Mouse (Mus musculus) myocyte (in vitro differentiated cells): ENCODE data around the gene Tnnt3. TPM values are rescaled to one million over a fixed set of nuclear protein-coding genes. Genes with fewer than 3 reads are reported as not detected.

Source experiments
- H3K27me3 ChIP-seq: one replicate; pipeline ENCODE4 v1.6.1; 2011; ENCODE audit not compliant: control insufficient read depth, insufficient read depth, insufficient read length
- H3K36me3 ChIP-seq: one replicate; pipeline ENCODE4 v1.6.1; 2011; ENCODE audit not compliant: control insufficient read depth, insufficient read depth
- H3K4me2 ChIP-seq: one replicate; pipeline ENCODE4 v1.6.1; 2011; ENCODE audit warnings: low read depth, control low read depth
- H3K4me3 ChIP-seq: one replicate; pipeline ENCODE4 v1.5.1; 2011; ENCODE audit warnings: mild to moderate bottlenecking, control low read depth, moderate library complexity
- H3K79me2 ChIP-seq: one replicate; pipeline ENCODE4 v1.6.1; 2011; ENCODE audit not compliant: control insufficient read depth, insufficient read depth
- H3ac ChIP-seq: one replicate; pipeline ENCODE4 v1.6.1; 2011; ENCODE audit not compliant: control insufficient read depth, insufficient read length
- CEBPB ChIP-seq: IDR thresholded peaks from 2 replicates; pipeline ENCODE4 v1.6.1; 2011; ENCODE audit warnings: mild to moderate bottlenecking, moderate library complexity; ENCODE audit not compliant: poor library complexity, insufficient read depth, severe bottlenecking
- E2F4 ChIP-seq: IDR thresholded peaks from one replicate; pipeline ENCODE4 v1.6.1; 2011; ENCODE audit warnings: mild to moderate bottlenecking, control low read depth, moderate library complexity; ENCODE audit not compliant: insufficient read depth
- MAX ChIP-seq: IDR thresholded peaks from one replicate; pipeline ENCODE4 v1.6.1; 2011; ENCODE audit warnings: low read depth, mild to moderate bottlenecking, control low read depth
- MYOD1 ChIP-seq, 3 experiments: IDR thresholded peaks; one replicate each; pipeline ENCODE4 v1.6.1; 2011; ENCODE audit warnings: control low read depth in 2 of 3, low read depth in 2 of 3, mild to moderate bottlenecking in 2 of 3, moderate library complexity in 1 of 3; ENCODE audit not compliant: insufficient read length in 2 of 3, control insufficient read depth in 1 of 3
- MYOG ChIP-seq, 3 experiments: IDR thresholded peaks; one replicate each; pipeline ENCODE4 v1.6.1; 2011; ENCODE audit warnings: control low read depth in 2 of 3, low read depth in 2 of 3, mild to moderate bottlenecking in 2 of 3; ENCODE audit not compliant: insufficient read length in 2 of 3, control insufficient read depth in 1 of 3, insufficient read depth in 1 of 3
- POLR2A ChIP-seq: IDR thresholded peaks from one replicate; pipeline ENCODE4 v1.6.1; 2011; ENCODE audit warnings: low read depth, mild to moderate bottlenecking, control low read depth, moderate library complexity; ENCODE audit not compliant: insufficient read length
- POLR2AphosphoS2 ChIP-seq: IDR thresholded peaks from one replicate; pipeline ENCODE4 v1.6.1; 2011; ENCODE audit warnings: low read depth, control low read depth; ENCODE audit not compliant: insufficient read length
- REST ChIP-seq: IDR thresholded peaks from one replicate; pipeline ENCODE4 v1.6.1; 2011; ENCODE audit warnings: mild to moderate bottlenecking, control low read depth, moderate library complexity; ENCODE audit not compliant: insufficient read depth, insufficient read length
- SRF ChIP-seq: IDR thresholded peaks from one replicate; pipeline ENCODE4 v1.6.1; 2011; ENCODE audit warnings: low read depth; ENCODE audit not compliant: control insufficient read depth, insufficient read length
- TCF12 ChIP-seq: IDR thresholded peaks from one replicate; pipeline ENCODE4 v1.6.1; 2011; ENCODE audit warnings: mild to moderate bottlenecking, control low read depth; ENCODE audit not compliant: poor library complexity, insufficient read depth, severe bottlenecking
- TCF3 ChIP-seq: IDR thresholded peaks from one replicate; pipeline ENCODE4 v1.6.1; 2011; ENCODE audit warnings: low read depth, control low read depth; ENCODE audit not compliant: insufficient read length
- USF1 ChIP-seq: IDR thresholded peaks from one replicate; pipeline ENCODE4 v1.6.1; 2011; ENCODE audit warnings: low read depth, mild to moderate bottlenecking, control low read depth, moderate library complexity
- polyA plus RNA-seq: library from polyadenylated mRNA; unstranded; fragments of >200 nt; fragmentation: generic; extraction: Trizol; gene quantifications from one replicate; pipeline ENCODE4 v1.2.1, GENCODE M21; 2012; ENCODE audit warnings: missing spikeins

Tnnt3 gene
- polyA plus RNA-seq, 1 experiment: 2,107 TPM

DNA sequence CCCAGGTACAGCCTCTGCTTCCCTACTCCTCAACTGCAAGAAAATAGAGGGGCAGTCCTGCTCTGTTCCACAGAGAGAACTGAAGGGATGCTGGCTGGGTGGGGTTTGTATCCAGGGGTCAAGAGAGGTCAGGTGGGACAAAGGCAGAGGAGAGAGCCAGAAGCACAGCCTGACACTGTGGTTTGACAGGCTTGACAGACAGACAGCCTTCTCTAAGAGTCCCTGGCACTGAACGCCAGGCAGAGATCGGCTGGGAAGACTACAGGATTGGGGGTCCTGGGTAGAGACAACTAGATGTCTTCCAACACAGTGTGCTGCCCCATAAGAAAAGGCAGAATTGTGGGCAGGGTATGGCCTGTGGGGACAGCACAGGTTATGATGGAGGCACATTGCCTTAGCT lies 20.1 kb upstream of the Tnnt3 start:
- Histone ChIP-seq H3K4me2 (peak overlapping the region; percentile 94), H3K27me3 (no peaks in the 10 kb centered on the region), H3K4me3 (peak overlapping the region; percentile 86), H3K79me2 (peaks cover 84% of the 10 kb centered on the region), H3ac (no peak overlapping the region), H3K36me3 (peaks cover 4% of the 10 kb centered on the region)
- TF ChIP-seq E2F4 (no peak), TCF3 (no peak), REST (no peak), POLR2AphosphoS2 (no peak), POLR2A (no peak), USF1 (no peak), MYOD1 (IDR thresholded peaks at IDR 0.05; ENCODE audit: control insufficient read depth in 1 of 3, insufficient read length in 2 of 3, low read depth in 2 of 3) (no peak), TCF12 (no peak), MYOG (IDR thresholded peaks at IDR 0.05; ENCODE audit: control insufficient read depth in 1 of 3, insufficient read depth in 1 of 3, insufficient read length in 2 of 3, low read depth in 2 of 3) (no peak), SRF (no peak), MAX (no peak), CEBPB (no peak)

DNA sequence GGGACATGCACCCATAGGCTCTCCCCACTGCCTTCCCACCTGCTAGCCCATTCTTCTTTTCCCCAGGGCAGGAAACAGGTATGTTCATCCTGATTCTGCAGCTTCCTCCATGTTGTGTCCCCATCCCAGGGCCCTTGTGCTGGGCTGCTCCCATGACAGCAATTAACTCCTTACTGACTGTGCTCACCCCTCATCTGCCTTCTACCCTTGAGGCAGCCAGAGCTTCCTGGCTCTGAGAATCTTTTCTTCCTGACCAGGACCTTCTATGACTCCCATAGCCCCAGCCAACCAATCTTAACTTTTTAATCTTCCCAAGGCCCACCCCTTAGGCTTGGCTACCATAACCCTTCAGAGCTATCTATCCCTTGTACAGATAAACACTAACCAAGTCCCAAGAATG lies 19.3 kb upstream of the Tnnt3 start:
- TF ChIP-seq USF1 (no peak), POLR2A (peak; percentile 9)
- Histone ChIP-seq H3K36me3 (peaks cover 7% of the 10 kb centered on the region), H3ac (no peak overlapping the region), H3K79me2 (peaks cover 77% of the 10 kb centered on the region), H3K4me3 (peak overlapping the region; percentile 86), H3K27me3 (no peaks in the 10 kb centered on the region), H3K4me2 (peak overlapping the region; percentile 94)

- Histone ChIP-seq H3K79me2 (peaks cover 71% of the 10 kb centered on the region), H3K36me3 (peaks cover 11% of the 10 kb centered on the region), H3K27me3 (no peaks in the 10 kb centered on the region), H3K4me3 (no peak overlapping the region), H3ac (no peak overlapping the region), H3K4me2 (peak overlapping the region; percentile 94)
- TF ChIP-seq POLR2AphosphoS2 (peak; percentile 42), REST (no peak), CEBPB (no peak), MAX (no peak), MYOD1 (IDR thresholded peaks at IDR 0.05; ENCODE audit: control insufficient read depth in 1 of 3, insufficient read length in 2 of 3, low read depth in 2 of 3) (no peak)
Observed at GRCm38 (mm10) chr7:142479886-142480285, 18.8 kb upstream of the Tnnt3 start.

- H3K4me2 ChIP-seq: peak overlapping the region; percentile 94
- H3ac ChIP-seq: no peak overlapping the region
- H3K36me3 ChIP-seq: peaks cover 19% of the 10 kb centered on the region
- no peak for TF ChIP-seq USF1
- TF ChIP-seq POLR2A: no peak
- TF ChIP-seq TCF12: no peak
- TF ChIP-seq CEBPB: no peak
- TF ChIP-seq REST: no peak
- H3K79me2 ChIP-seq: peaks cover 64% of the 10 kb centered on the region
- no peaks in the 10 kb centered on the region for H3K27me3 ChIP-seq
- H3K4me3 ChIP-seq: no peak overlapping the region
Observed at GRCm38 (mm10) chr7:142480661-142481060, 18.0 kb upstream of the Tnnt3 start.

- no peak overlapping the region for H3ac ChIP-seq
- no peak for TF ChIP-seq REST
- no peak for TF ChIP-seq MAX
- TF ChIP-seq E2F4: no peak
- no peak for TF ChIP-seq CEBPB
- TF ChIP-seq SRF: no peak
- no peak for TF ChIP-seq TCF3
- TF ChIP-seq POLR2AphosphoS2: no peak
- no peak for TF ChIP-seq TCF12
- TF ChIP-seq MYOG (IDR thresholded peaks at IDR 0.05; ENCODE audit: control insufficient read depth in 1 of 3, insufficient read depth in 1 of 3, insufficient read length in 2 of 3, low read depth in 2 of 3): no peak
- TF ChIP-seq USF1: no peak
- TF ChIP-seq MYOD1 (IDR thresholded peaks at IDR 0.05; ENCODE audit: control insufficient read depth in 1 of 3, insufficient read length in 2 of 3, low read depth in 2 of 3): no peak
- no peak for TF ChIP-seq POLR2A
- H3K36me3 ChIP-seq: peaks cover 24% of the 10 kb centered on the region
- H3K4me3 ChIP-seq: no peak overlapping the region
- no peaks in the 10 kb centered on the region for H3K27me3 ChIP-seq
- H3K4me2 ChIP-seq: peak overlapping the region; percentile 94
- peaks cover 58% of the 10 kb centered on the region for H3K79me2 ChIP-seq
Observed at GRCm38 (mm10) chr7:142481186-142481567, 17.5 kb upstream of the Tnnt3 start.
